Mouse (Mus musculus) liver, adult 2 months (tissue): ENCODE measurements at regions not wholly inside any gene's neighbourhood (a gene's known extent, or its start where the extent isn't known, plus 50 kb on each side); places are given as distances from the start of the nearest gene placed in this dataset.

Experiments used
- CTCF ChIP-seq: fragments of 200-500 bp; IDR thresholded peaks from 2 replicates; pipeline ENCODE4 v1.5.1; 2011; ENCODE audit warnings: low read depth, low read length, control low read depth
- POLR2A ChIP-seq: fragments of 200-500 bp; IDR thresholded peaks from 2 replicates; pipeline ENCODE4 v1.6.1; 2011; ENCODE audit warnings: low read length, control low read depth; ENCODE audit not compliant: insufficient read depth; ENCODE audit errors: extremely low read depth

GRCm38 (mm10) chr17:79246962-79247902 is 107.7 kb downstream of the Cdc42ep3 start:
- TF ChIP-seq CTCF (no peak), POLR2A (no peak)
